Mouse (Mus musculus) G1E (cell line): ENCODE measurements around the gene S1pr5.

Experiments
- CTCF ChIP-seq: IDR thresholded peaks from 2 replicates; pipeline ENCODE4 v1.5.1; 2012; ENCODE audit warnings: low read depth, low read length, inconsistent platforms, mixed read lengths
- GATA1 ChIP-seq: IDR thresholded peaks from 2 replicates; pipeline ENCODE4 v1.6.1; 2012; ENCODE audit warnings: borderline replicate concordance, low read length, inconsistent platforms, mixed read lengths
- GATA2 ChIP-seq: IDR thresholded peaks from 2 replicates; pipeline ENCODE4 v1.6.1; 2012; ENCODE audit warnings: low read depth, low read length, inconsistent platforms, borderline replicate concordance
- POLR2AphosphoS5 ChIP-seq: IDR thresholded peaks from 2 replicates; pipeline ENCODE4 v1.6.1; 2012; ENCODE audit warnings: low read depth, low read length, inconsistent platforms; ENCODE audit not compliant: insufficient replicate concordance
- TAL1 ChIP-seq: conservative IDR thresholded peaks from 2 replicates; pipeline ENCODE4 v1.6.1; 2012; ENCODE audit warnings: low read depth, low read length, inconsistent platforms, mixed read lengths

GRCm38 (mm10) chr9:21219820-21220219 lies 28.4 kb downstream of the S1pr5 start:
- TF ChIP-seq GATA2 = no peak
- TF ChIP-seq CTCF = no peak
- TF ChIP-seq POLR2AphosphoS5 = no peak
- TF ChIP-seq GATA1 = no peak
- no peak for TF ChIP-seq TAL1
